Mouse (Mus musculus): Measurements from ENCODE around the gene Opcml. TPM values are rescaled to one million over a fixed set of nuclear protein-coding genes. Genes with fewer than 3 reads are reported as not detected.

Opcml gene
- polyA plus RNA-seq, 1 experiment = 1.3 TPM

GRCm38 (mm10) chr9:28617666-28618065, 827.1 kb downstream of the Opcml start:
- Histone ChIP-seq H3K4me3 (replicated peaks; ENCODE audit: control insufficient read depth, low read depth, low read length) (no peak overlapping the region), H3K27ac (ENCODE audit: control insufficient read depth, insufficient read depth, low read depth, low read length, poor library complexity) (no peak overlapping the region), H3K4me1 (ENCODE audit: control insufficient read depth, insufficient read depth, low read length) (no peaks in the 10 kb centered on the region)
- TF ChIP-seq CTCF (IDR thresholded peaks at IDR 0.05; ENCODE audit: control insufficient read depth, insufficient read depth, low read length) (no peak), POLR2A (IDR thresholded peaks at IDR 0.05; ENCODE audit: borderline replicate concordance, control insufficient read depth, low read depth, low read length) (no peak)
- WGBS = 79% methylated on average over 1 of the region's 1 CpGs

- WGBS = 69% methylated on average over 2 of the region's 2 CpGs
- Histone ChIP-seq H3K27ac (ENCODE audit: control insufficient read depth, insufficient read depth, low read depth, low read length, poor library complexity) (no peak overlapping the region), H3K4me1 (ENCODE audit: control insufficient read depth, insufficient read depth, low read length) (no peaks in the 10 kb centered on the region), H3K4me3 (replicated peaks; ENCODE audit: control insufficient read depth, low read depth, low read length) (no peak overlapping the region)
- no peak for TF ChIP-seq CTCF (IDR thresholded peaks at IDR 0.05; ENCODE audit: control insufficient read depth, insufficient read depth, low read length)
- TF ChIP-seq POLR2A (IDR thresholded peaks at IDR 0.05; ENCODE audit: borderline replicate concordance, control insufficient read depth, low read depth, low read length) = no peak
Measured at GRCm38 (mm10) chr9:28618186-28618892, 827.8 kb downstream of the Opcml start.

- no peak overlapping the region for H3K4me3 ChIP-seq (replicated peaks; ENCODE audit: control insufficient read depth, low read depth, low read length)
- WGBS = 76% methylated on average over 1 of the region's 1 CpGs
- TF ChIP-seq CTCF (IDR thresholded peaks at IDR 0.05; ENCODE audit: control insufficient read depth, insufficient read depth, low read length) (no peak), POLR2A (IDR thresholded peaks at IDR 0.05; ENCODE audit: borderline replicate concordance, control insufficient read depth, low read depth, low read length) (no peak)
- no peaks in the 10 kb centered on the region for H3K4me1 ChIP-seq (ENCODE audit: control insufficient read depth, insufficient read depth, low read length)
- no peak overlapping the region for H3K27ac ChIP-seq (ENCODE audit: control insufficient read depth, insufficient read depth, low read depth, low read length, poor library complexity)
Measured at GRCm38 (mm10) chr9:28621939-28622338, 831.4 kb downstream of the Opcml start.

GRCm38 (mm10) chr9:28624870-28625269, 834.3 kb downstream of the Opcml start:
- TF ChIP-seq CTCF (IDR thresholded peaks at IDR 0.05; ENCODE audit: control insufficient read depth, insufficient read depth, low read length) (no peak), POLR2A (IDR thresholded peaks at IDR 0.05; ENCODE audit: borderline replicate concordance, control insufficient read depth, low read depth, low read length) (no peak)
- Histone ChIP-seq H3K4me3 (replicated peaks; ENCODE audit: control insufficient read depth, low read depth, low read length) (no peak overlapping the region), H3K27ac (ENCODE audit: control insufficient read depth, insufficient read depth, low read depth, low read length, poor library complexity) (no peak overlapping the region), H3K4me1 (ENCODE audit: control insufficient read depth, insufficient read depth, low read length) (no peaks in the 10 kb centered on the region)
- WGBS = 68% methylated on average over 10 of the region's 10 CpGs

- Histone ChIP-seq H3K27ac (ENCODE audit: control insufficient read depth, insufficient read depth, low read depth, low read length, poor library complexity) (no peak overlapping the region), H3K4me1 (ENCODE audit: control insufficient read depth, insufficient read depth, low read length) (no peaks in the 10 kb centered on the region), H3K4me3 (replicated peaks; ENCODE audit: control insufficient read depth, low read depth, low read length) (no peak overlapping the region)
- TF ChIP-seq POLR2A (IDR thresholded peaks at IDR 0.05; ENCODE audit: borderline replicate concordance, control insufficient read depth, low read depth, low read length) (no peak), CTCF (IDR thresholded peaks at IDR 0.05; ENCODE audit: control insufficient read depth, insufficient read depth, low read length) (no peak)
Measured at GRCm38 (mm10) chr9:28642766-28643165, 852.2 kb downstream of the Opcml start.

GRCm38 (mm10) chr9:28644063-28644462, 853.5 kb downstream of the Opcml start:
- H3K4me1 ChIP-seq (ENCODE audit: control insufficient read depth, insufficient read depth, low read length) = no peaks in the 10 kb centered on the region
- H3K27ac ChIP-seq (ENCODE audit: control insufficient read depth, insufficient read depth, low read depth, low read length, poor library complexity) = no peak overlapping the region
- TF ChIP-seq CTCF (IDR thresholded peaks at IDR 0.05; ENCODE audit: control insufficient read depth, insufficient read depth, low read length) = no peak
- no peak overlapping the region for H3K4me3 ChIP-seq (replicated peaks; ENCODE audit: control insufficient read depth, low read depth, low read length)
- 65% methylated on average over 2 of the region's 2 CpGs for WGBS

- H3K27ac ChIP-seq (ENCODE audit: control insufficient read depth, insufficient read depth, low read depth, low read length, poor library complexity) = no peak overlapping the region
- 56% methylated on average over 4 of the region's 4 CpGs for WGBS
- TF ChIP-seq POLR2A (IDR thresholded peaks at IDR 0.05; ENCODE audit: borderline replicate concordance, control insufficient read depth, low read depth, low read length) (no peak), CTCF (IDR thresholded peaks at IDR 0.05; ENCODE audit: control insufficient read depth, insufficient read depth, low read length) (no peak)
- no peaks in the 10 kb centered on the region for H3K4me1 ChIP-seq (ENCODE audit: control insufficient read depth, insufficient read depth, low read length)
- no peak overlapping the region for H3K4me3 ChIP-seq (replicated peaks; ENCODE audit: control insufficient read depth, low read depth, low read length)
Measured at GRCm38 (mm10) chr9:28650089-28650488, 859.5 kb downstream of the Opcml start.

- TF ChIP-seq CTCF (IDR thresholded peaks at IDR 0.05; ENCODE audit: control insufficient read depth, insufficient read depth, low read length) (no peak), POLR2A (IDR thresholded peaks at IDR 0.05; ENCODE audit: borderline replicate concordance, control insufficient read depth, low read depth, low read length) (no peak)
- no peaks in the 10 kb centered on the region for H3K4me1 ChIP-seq (ENCODE audit: control insufficient read depth, insufficient read depth, low read length)
- no peak overlapping the region for H3K4me3 ChIP-seq (replicated peaks; ENCODE audit: control insufficient read depth, low read depth, low read length)
- WGBS = 82% methylated on average over 2 of the region's 2 CpGs
- H3K27ac ChIP-seq (ENCODE audit: control insufficient read depth, insufficient read depth, low read depth, low read length, poor library complexity) = no peak overlapping the region
Measured at GRCm38 (mm10) chr9:28659996-28660395, 869.4 kb downstream of the Opcml start.

GRCm38 (mm10) chr9:28662882-28663281, 872.3 kb downstream of the Opcml start:
- Histone ChIP-seq H3K4me1 (ENCODE audit: control insufficient read depth, insufficient read depth, low read length) (no peaks in the 10 kb centered on the region), H3K4me3 (replicated peaks; ENCODE audit: control insufficient read depth, low read depth, low read length) (no peak overlapping the region), H3K27ac (ENCODE audit: control insufficient read depth, insufficient read depth, low read depth, low read length, poor library complexity) (no peak overlapping the region)
- no peak for TF ChIP-seq CTCF (IDR thresholded peaks at IDR 0.05; ENCODE audit: control insufficient read depth, insufficient read depth, low read length)
- TF ChIP-seq POLR2A (IDR thresholded peaks at IDR 0.05; ENCODE audit: borderline replicate concordance, control insufficient read depth, low read depth, low read length) = no peak
- 87% methylated on average over 3 of the region's 3 CpGs for WGBS
